Mouse (Mus musculus): ENCODE measurements around the gene Phactr2.

DNA sequence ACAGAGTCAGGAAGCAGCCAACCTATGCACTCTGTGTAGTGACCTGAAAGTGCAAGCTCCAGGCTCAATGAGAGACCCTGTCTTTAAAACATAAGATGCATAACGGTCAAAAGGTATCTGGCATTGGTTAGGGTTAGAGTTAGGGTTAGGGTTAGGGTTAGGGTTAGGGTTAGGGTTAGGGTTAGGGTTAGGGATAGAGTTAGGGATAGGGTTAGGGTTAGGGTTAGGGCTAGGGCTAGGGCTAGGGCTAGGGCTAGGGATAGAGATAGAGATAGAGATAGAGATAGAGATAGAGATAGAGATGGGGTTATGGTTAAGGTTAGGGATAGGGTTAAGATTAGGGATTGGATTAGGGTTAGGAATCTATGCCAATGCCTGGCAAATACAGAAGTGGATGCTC lies 72.2 kb downstream of the Phactr2 start:
- no peak for TF ChIP-seq POLR2A (IDR thresholded peaks at IDR 0.05; ENCODE audit: borderline replicate concordance, extremely low read depth, insufficient read depth, insufficient read length, poor library complexity, severe bottlenecking)
- TF ChIP-seq CTCF (IDR thresholded peaks at IDR 0.05; ENCODE audit: borderline replicate concordance, extremely low read depth, insufficient read depth, insufficient read length): no peak
